Mouse (Mus musculus) inflammation-experienced regulatory T-cells, adult 6 months (primary cell): ENCODE data around the gene Ttc23. TPM values are rescaled to one million over a fixed set of nuclear protein-coding genes. Genes with fewer than 3 reads are reported as not detected.

Source experiments
- ATAC-seq: one replicate; pipeline ENCODE4 v1.8.0; 2017
- polyA plus RNA-seq, 3 experiments: library from polyadenylated mRNA; unstranded; fragments of 100-300 nt; shearing (Covaris generic); gene quantifications; one replicate each; pipeline ENCODE4 v1.2.1; 2017

Ttc23 gene
- 1 to 10 TPM in 1 of 3 experiments, under 1 TPM in 2; 0.42 to 1.8 (median 0.64) TPM for polyA plus RNA-seq

DNA sequence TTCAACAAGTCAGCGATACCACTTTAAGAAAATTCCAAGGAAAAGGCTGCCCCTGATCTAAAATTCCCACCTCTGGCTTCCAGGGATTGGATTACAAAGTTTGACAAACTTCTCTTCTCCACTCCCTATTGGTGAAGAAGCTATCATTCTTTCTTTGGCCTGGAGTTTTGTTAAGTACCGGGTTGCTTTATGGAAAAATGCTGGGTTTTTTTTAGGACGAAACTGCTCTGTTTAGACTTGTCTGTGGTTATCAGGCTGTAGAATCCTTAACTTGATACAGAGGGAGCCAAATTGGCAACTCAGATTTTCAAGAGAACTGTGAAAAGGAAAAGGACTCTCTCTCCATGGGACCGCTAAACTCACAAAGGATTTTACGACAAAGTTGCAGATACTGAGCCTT, at the start of gene Ttc23:
Gene Ttc23, plus strand, starts transcription at position 134 of the 400 bp plus-strand sequence.
- no peak for ATAC-seq

DNA sequence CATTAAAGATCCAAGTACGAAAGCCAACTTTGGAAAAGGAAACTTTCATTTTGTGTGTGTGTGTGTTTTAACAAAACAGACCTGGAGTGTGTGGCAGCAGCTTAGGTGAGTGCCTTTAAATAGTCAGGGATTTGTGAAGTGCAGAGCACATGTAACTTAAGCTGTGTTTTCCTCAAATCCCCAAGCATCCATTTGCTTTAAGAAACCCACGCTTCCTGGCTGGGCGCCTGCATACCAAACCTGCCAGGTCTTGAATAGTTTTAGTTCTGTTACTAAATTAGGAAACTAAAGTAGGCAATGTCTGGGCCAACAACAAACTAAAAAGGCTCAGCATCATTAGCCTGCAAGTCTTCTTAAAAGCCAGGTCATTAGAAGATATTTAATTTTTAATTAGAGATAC, 49.2 kb upstream of the Ttc23 start:
- ATAC-seq = no peak

DNA sequence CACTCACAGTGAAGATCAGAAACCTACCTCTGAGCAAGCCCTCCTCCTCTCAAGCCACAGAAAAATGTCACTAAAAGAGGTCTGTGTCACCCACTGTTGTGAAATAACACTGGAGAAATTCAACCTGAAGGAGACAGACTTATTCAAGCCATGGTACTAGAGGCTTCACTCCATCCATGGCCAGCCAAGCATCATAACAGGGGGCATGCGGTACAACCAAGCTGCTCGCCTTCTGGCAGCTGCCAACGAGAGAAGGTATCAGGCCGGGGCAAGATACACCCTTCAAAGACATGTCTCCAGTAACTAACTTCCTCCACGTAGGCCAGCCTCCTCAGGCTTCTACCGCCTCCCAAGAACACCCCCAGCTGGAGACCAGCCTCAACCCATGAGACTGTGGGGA, 42.1 kb upstream of the Ttc23 start:
- ATAC-seq = no peak

DNA sequence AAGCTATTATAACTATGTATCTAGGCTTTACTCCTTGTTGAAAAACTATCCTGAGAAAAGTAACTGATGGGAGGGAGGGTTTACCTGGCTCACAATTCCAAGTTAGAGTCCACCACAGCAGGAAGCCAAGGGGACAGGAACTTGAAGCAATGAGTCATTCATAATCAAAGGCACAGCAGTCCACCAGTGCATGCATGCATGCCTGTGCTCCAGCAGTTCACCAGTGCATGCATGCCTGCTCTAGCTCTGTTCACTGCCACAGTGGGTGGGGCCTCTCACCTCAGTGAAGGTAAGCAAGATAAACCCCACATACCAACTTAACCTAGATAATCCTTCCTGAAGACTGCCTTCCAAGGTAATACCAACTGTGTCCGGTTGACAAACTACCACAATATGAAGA, 41.0 kb upstream of the Ttc23 start:
- ATAC-seq = no peak

DNA sequence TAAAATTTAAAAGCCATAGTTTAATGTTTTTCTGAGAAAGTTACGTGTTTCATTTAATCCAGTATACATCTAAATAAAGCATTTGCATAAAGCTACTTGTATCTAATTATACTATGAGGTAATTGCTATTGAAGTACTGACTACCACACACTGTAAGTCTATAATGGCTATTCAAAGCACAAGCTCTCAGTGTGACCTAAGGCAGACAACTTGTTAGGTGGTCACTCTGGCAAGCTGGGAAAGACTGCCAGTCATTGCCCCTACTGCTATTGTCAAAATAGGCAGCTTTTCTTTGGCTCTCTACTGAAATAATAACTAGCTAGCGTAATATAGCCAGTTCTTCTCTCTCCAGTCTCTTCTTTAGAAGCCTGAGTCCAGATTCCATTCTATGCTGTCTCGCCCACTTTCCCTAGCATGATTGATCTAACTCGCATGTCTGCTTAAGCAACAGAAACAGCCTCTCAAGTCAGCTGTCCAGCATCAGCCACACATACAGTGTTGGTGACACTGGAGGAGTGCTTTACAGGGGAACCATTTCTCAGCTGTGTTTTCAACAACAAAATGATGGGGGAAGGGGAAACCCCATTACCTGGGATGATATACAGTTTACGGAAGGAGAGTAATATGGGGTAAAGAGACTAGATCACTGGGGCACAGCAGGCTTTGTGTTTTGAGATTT, 39.4 kb upstream of the Ttc23 start:
- ATAC-seq = no peak

DNA sequence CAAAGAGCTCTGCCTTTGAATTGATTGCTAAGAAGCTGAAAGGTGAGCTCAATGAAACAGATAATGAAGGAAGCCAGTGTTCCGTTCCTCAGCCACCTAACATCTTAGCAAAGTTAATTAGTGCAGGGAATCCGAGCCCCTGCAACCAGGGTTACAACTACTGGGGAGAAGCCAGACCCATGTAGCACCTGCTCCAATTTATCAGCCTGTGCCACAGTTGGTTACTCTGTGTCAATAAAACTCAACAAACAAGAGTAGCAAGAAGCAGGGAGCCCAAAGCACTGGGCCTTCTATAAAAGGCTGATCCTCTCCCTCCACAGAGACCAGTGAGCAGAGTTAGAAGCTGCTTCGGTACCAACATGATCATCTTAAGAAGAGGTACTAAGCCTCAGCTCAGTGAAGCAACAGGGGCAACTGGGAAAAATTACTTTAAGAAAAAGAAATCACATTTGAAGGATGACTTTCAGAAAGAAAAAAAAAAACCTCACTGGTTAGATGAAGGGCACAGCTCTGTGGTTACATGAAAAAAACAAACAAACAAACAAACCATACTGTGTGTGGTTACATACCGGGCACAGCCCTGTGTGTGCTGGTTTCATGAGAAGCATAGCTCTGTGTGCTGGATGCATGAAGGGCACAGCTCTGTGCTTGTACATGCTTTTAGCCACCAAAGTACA, 38.7 kb upstream of the Ttc23 start:
- ATAC-seq = no peak

DNA sequence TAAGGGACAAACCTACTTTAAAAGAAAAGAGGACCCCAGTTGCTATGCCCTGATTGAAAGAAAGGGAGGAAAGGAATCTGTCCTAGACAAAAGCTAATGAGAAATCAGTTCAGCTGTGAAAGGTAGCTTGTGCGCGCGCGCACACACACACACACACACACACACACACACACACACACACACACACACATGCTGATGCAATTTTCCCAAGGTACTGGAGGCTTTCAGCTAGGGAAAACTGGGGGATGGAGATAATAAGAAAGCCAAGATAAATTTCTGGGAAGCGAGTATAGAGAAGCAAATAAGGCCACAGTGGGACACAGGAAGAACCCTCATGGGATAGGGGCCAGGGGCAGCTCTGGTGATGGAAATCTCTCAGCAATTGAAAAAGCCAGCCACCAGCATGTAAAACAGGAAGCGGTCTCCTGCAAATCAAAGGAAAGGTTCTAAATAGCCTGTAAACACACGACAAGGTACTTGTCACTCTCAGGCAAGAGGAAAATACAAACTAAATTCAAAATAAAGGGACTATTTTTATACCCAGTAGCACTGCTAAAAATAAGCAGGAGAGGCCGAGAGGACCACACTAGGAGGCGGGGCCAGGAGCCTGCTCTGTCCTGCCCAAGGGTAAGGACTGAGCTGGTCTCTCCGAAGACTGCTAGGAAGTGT, 33.3 kb upstream of the Ttc23 start:
- no peak for ATAC-seq

DNA sequence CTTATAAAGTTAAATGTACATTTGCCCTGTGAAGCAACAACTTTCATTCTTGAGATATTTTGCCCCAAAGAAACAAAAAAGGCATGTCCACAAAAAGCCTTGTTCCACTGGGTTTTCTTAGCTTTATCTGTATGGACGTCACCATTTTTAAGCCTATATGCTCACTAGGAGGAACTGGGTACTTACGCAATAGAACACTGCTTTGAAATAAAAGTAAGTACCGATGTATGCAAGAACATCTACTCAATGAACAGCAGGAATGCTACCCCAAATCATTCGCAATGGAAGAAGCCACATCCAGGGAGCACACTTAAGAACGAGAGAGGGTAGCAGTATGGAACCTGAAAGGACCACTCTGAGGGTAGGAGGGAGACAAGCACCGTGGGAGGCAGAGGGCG, 32.7 kb upstream of the Ttc23 start:
- ATAC-seq = no peak

DNA sequence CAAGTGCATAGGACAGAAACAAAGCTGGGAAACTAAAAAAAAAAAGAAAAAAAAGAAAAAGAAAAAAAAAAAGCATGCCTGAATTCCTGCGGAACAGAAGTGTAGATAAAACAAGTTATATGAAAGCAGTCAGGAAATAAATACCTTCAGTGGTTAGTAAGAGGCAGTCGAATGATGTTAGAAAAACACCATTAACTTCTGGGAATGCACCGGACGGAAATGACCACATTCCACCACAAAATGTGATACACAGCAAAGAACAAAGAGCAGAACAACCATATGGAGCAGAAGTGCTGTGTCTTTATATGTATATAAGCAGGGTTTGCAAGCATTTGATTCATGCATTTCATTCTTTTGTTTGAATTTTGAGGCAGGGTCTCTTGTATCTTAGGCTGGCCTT, 30.3 kb upstream of the Ttc23 start:
- ATAC-seq = no peak

DNA sequence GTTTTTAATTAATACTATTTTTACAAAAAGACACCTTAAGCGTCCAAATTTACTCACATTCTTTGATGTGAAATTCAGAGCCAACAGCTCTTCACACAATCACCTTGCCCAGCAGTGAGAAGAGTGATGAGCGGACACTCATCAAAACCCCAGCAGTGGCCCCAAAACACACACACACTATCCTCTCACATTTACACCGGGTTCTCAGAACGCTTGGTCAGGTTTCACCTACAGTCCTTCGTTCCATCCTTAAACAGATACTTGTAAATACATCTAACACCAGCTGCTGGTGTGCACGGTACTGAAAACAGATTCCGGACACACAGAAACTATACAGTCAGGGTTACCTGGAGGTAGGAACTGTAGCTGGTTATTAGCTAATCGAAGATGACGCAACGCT, 29.6 kb upstream of the Ttc23 start:
- ATAC-seq = no peak

DNA sequence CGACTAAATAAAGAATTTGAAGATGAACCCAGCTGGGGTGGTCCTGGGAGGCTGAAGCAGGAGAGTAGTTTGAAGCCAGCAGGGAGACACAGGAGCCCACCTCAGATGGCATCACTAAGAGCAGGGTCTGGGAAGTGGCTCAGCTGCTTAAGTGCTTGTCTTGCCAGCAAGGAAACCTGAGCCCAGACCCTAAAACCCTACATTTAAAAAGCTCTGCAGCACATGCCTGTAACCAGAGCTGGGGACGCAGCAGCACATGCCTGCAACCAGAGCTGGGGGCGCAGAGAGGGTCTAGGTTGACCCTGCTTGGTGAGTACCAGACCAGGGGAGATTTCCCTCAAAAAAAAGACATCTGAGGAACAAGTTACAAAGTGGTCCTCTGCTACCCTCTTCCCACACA, 28.9 kb upstream of the Ttc23 start:
- ATAC-seq = no peak

DNA sequence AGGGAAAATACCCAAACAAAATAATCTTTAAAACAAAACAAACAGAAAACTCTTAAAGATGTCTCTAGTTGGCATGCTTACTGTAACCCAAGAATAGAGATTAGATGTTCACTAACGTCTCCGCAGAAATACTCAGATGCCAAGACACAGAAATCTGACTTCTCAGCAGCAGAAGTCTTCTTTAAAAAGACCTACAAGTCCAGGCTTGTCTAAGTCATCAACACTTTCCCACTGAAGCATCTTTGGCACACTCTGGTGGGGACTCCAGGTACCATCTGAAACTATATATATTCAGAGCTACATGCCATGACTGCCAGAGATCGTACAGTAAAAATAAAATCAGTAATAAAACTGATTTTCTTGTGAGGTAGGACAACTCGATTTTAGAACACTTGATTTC, 27.4 kb upstream of the Ttc23 start:
- ATAC-seq = no peak

DNA sequence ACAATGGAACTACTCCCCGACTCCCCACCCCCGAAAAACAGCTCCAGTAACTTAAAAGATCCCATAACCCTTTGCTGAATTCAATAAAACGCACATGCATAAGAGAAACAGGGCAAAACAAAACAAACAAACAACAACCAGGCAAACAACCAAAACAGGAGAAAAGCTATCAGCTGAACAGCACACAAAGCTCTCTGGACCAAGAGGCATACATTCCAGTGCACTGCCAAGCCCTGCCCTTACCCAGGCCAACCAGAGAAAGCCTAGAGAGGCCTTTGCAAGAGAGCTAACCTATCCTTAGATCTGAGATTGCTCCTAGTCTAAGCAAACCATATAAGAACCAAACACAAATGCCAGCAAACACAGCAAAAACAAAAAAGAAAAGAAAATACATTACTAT, 25.1 kb upstream of the Ttc23 start:
- no peak for ATAC-seq

DNA sequence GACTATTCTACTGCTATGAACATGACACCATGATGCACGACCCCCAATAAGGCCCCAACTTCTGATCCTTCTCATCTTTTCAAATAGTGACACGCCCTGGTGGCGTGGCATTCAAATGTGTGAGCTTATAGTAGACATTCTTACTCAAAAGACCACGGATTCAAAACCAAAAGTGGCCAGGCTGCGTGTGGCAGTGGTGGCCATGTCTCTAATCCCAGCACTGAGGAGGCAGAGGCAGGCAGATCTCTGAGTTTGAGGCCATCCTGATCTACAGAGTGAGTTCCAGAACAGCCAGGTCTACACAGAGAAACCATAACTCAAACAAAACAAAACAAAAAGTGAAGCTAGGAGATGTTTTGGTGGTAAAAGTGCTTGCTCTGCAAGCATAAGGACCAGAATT, 20.5 kb upstream of the Ttc23 start:
- ATAC-seq = no peak

DNA sequence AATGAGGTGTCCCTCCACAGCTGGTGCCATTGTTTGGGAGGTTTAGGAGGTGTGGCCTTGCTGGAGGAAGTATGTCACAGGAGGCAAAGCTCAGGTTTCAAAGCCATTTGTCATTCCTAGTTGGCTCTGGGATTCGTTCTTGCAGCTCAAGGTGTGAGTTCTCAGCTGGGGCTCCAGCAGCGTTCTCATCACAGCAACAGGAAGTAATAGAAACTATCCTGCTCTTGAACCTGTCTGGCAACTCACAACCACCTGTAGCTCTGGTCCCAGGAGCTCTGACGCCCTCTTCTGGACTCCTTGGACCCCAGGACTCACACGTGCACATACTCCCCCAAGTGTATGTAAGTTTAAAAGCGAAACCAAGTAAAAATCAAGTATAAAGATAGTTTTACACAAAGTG, 17.5 kb upstream of the Ttc23 start:
- ATAC-seq = no peak

DNA sequence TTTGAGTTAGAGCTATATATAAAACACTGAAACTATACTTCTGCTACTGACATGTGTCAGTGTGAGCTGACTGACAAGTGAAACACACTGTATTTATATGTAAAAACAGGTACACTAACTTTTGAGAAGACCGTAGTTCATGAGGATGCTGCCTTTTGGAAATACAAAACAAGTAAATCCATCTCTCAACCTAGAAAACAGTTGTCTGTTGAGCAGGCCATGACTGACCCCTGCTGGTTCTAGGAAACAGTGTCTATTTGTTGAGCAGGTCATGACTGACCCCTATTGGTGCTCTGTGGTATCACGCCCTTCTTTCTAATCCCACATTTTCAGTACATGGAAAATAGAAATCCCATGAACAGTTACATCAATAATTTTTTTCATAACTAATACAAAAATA, 16.4 kb upstream of the Ttc23 start:
- peak; percentile 99 for ATAC-seq

DNA sequence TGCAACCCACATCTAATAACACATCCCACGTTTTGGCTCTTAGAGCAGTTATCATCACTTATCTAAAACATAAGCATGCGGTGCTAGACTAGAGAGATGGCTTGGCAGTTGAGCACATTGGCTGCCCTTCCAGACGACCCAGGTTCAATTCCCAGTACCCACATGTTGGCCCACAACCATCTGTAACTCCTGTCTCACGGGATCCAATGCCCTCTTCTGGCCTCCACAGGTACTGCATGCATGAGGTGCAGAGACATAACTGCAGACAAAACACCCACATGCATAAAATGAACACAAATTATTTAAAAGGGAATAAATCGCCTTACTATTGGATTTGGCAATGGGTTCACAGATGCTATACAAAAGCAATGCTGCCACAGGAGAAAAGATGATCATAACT, 14.8 kb upstream of the Ttc23 start:
- no peak for ATAC-seq

DNA sequence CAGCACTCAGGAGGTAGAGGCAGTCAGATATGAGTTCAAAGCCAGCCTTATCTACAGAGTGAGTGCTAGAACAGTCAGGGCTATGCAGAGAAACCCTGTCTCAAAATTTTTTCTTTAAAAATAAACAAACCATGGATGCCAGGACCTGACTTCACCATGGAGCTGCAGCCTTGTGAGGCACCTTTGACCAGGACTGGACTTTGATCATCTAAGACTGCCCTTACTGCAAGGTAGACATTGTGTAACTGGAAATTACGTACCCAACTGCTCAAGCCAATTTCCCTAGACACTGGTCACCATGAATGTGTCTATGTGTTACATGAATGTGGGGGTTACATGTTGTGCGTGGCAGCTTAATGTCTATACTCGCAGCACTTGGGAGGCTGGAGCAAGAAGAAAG, 13.0 kb upstream of the Ttc23 start:
- no peak for ATAC-seq

DNA sequence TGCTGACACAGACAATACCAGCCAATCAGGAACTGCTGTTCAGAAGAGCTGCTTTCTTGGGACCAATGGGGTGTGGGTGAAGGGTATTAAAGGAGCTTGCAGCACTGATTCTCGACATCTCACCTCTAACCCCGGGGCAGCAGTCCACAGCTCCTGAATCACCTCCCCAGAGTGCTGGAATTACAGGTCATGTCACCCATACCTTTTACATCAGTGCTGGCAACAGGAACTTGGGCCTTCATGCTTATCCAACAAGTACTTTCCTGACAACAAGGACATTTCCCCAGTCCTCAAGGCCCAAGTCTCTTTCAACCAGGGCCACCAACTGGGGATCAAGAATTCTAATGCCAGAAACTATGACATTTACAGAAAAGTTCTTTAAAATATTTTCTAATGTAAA, 11.0 kb upstream of the Ttc23 start:
- ATAC-seq = no peak

DNA sequence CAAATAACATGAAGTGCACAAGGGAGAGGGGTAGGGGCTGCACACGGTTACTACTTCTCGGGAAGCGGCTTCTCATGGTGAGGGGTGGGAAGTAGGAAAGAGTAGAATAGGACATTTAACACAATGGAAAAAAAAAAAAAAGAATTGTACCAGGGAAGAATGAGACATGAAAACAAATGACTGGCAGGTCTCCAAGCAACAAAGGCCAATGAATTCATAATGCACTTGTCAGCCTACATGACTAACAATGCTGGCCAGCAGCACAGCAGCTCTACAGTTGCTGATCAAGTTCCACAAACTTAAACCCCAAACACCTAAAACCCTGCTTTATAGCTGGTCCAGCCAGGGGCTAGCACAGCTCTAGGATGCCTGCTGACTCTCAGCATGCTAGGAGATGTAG, 8.2 kb upstream of the Ttc23 start:
- ATAC-seq = no peak

DNA sequence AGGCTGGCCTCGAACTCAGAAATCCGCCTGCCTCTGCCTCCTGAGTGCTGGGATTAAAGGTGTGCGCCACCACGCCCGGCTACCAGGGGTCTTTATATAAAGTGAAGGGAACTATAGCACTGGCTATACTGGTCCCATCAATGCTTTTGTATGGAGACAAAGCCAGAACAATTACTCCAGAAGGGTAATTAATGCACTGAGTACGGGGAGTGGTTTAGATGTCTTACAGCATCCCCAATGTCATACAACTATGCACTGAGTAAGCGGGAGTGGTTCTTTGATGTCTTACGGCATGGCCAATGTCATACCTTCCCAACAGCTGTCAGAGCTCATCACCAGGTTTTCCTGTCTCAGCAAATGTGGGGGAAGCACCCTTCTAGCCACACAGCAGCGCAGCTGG, 4.3 kb upstream of the Ttc23 start:
- ATAC-seq = no peak

DNA sequence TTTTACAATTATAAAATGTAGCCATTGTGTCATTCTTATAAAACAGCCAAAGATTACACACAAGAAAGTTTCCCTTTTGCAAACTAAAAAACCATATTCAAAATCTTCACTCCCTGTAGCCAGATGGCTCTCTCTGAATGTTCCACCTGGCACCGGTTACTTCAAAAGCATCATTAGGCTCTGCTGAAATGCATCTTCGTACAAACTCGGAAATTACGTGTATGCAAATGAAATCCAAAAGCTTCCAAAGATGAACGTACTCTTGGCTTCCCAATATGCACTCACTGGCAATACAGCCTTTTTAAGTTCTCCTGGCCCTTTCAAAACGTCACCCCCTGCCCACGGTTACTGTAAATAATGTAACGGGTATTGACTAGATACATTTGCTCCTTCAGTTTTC, 2.9 kb upstream of the Ttc23 start:
- no peak for ATAC-seq

DNA sequence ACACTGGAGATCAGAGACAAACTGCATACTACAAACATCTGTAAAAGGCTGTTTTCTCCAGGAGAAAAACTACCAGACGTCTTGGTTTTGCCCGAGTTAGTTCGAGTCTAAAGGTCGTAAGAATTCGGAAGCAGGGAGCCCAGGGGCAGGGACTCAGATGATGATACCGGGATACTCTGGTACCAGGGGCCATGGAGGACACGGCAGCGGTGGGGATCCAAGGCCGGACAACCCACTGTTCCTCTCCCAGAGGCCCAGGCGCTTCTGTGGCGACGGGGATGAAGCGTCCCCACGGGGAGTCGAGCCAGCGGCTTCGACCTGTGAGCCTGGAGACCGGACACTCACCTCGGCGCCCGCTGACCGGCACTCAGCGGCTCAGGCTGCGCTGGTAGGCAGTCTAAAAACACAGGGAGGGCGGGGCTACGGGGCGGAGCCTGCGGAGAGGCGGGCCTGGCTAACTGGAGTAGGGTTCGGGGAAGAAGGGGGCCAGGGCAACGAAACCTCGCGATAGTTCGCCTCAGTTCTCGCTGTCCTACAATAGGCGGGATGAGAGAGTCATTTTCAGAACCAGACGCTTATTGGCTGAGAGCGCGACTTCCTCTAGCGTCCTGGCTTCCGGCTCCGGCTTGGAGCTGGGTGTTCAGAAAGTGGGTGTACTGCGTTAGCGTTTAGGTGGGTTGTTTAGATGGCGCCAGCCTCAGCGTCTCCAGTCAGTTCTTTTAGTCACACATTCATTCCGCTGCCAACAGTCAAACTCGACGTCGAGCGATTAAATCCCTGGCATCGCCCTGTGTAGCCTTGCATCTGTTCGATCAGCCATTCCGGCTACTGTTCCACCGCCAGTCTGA, 2.2 kb upstream of the Ttc23 start, which contains the start of gene Lrrc28:
Gene Lrrc28, minus strand, starts transcription at position 436 of the 848 bp plus-strand sequence.
- peak; percentile 98 for ATAC-seq
